Comparison of ENCODE assay signal across 8 mouse cellular contexts in genomic region chr2:77703080-77703479, GRCm38 (mm10).
DNase-seq lines count a peak whose midpoint lies in the region; ATAC-seq lines count a peak whose summit lies in the region.

No protein-coding gene starts in this region.

- H3K36me3 ChIP-seq in liver, embryonic 11.5 days (ENCODE audit: control insufficient read depth, insufficient read depth, low read length) = no peaks in the 10 kb centered on the region
- no peaks in the 10 kb centered on the region for H3K36me3 ChIP-seq in hindbrain, embryonic 16.5 days (ENCODE audit: control insufficient read depth, insufficient read depth, low read length)
- H3K36me3 ChIP-seq in liver, embryonic 12.5 days = no peaks in the 10 kb centered on the region
- H3K36me3 ChIP-seq in stomach, embryonic 15.5 days = no peaks in the 10 kb centered on the region

- H3K4me2 ChIP-seq in liver, embryonic 11.5 days = peak overlapping the region; percentile 24; the same call in 1 of the 2 replicates
- peak overlapping the region; percentile 67 for H3K4me2 ChIP-seq in hindbrain, embryonic 16.5 days (ENCODE audit: low read length)
- H3K4me2 ChIP-seq in liver, embryonic 12.5 days = 0 out of 2 replicates have a peak overlapping the region, but pooled peaks have one; percentile 8
- peak overlapping the region; percentile 52 for H3K4me2 ChIP-seq in stomach, embryonic 15.5 days

- ATAC-seq in liver, embryonic 11.5 days (replicated peaks; ENCODE audit: low FRiP score) = no peak
- peak; percentile 69 for ATAC-seq in hindbrain, embryonic 16.5 days
- no peak for ATAC-seq in liver, embryonic 12.5 days
- no peak for ATAC-seq in stomach, embryonic 15.5 days (ENCODE audit: insufficient read depth, low FRiP score, low read depth)

- DNase-seq in adrenal gland, adult 2 months = peak; percentile 36
- no peak for DNase-seq in adrenal gland, adult 18-20 months (ENCODE audit: low spot score in 2 of 2)
- no peak for DNase-seq in liver, embryonic 11.5 days (ENCODE audit: low spot score)
- no peak for DNase-seq in liver
- DNase-seq in thymus, adult 18-20 months = no peak

- no peak overlapping the region for H3K9ac ChIP-seq in liver, embryonic 11.5 days (ENCODE audit: low read depth, low read length)
- peak overlapping the region; percentile 58 for H3K9ac ChIP-seq in hindbrain, embryonic 16.5 days (ENCODE audit: low read depth, low read length)
- no peak overlapping the region for H3K9ac ChIP-seq in liver, embryonic 12.5 days
- no peak overlapping the region for H3K9ac ChIP-seq in stomach, embryonic 15.5 days

- no peaks in the 10 kb centered on the region for H3K27me3 ChIP-seq in liver, embryonic 11.5 days (replicated peaks; ENCODE audit: control insufficient read depth, insufficient read depth, low read length)
- no peaks in the 10 kb centered on the region for H3K27me3 ChIP-seq in hindbrain, embryonic 16.5 days (replicated peaks; ENCODE audit: control insufficient read depth, insufficient read depth, low read length)
- H3K27me3 ChIP-seq in liver, embryonic 12.5 days (replicated peaks) = no peaks in the 10 kb centered on the region
- H3K27me3 ChIP-seq in stomach, embryonic 15.5 days (replicated peaks) = no peaks in the 10 kb centered on the region

- H3K4me3 ChIP-seq in liver, embryonic 11.5 days (ENCODE audit: low read depth, low read length) = no peak overlapping the region
- peak overlapping the region; percentile 45 for H3K4me3 ChIP-seq in hindbrain, embryonic 16.5 days (ENCODE audit: low read length)
- no peak overlapping the region for H3K4me3 ChIP-seq in liver, embryonic 12.5 days
- H3K4me3 ChIP-seq in stomach, embryonic 15.5 days (replicated peaks) = peak overlapping the region; percentile 28

- 67% methylated on average over 19 of the region's 19 CpGs for WGBS in liver, embryonic 11.5 days
- 23% methylated on average over 19 of the region's 19 CpGs for WGBS in hindbrain, embryonic 16.5 days
- 72% methylated on average over 19 of the region's 19 CpGs for WGBS in liver, embryonic 12.5 days (ENCODE audit: insufficient replicate concordance)
- WGBS in stomach, embryonic 15.5 days = 32% methylated on average over 19 of the region's 19 CpGs

- H3K4me1 ChIP-seq in liver, embryonic 11.5 days (replicated peaks; ENCODE audit: control insufficient read depth, insufficient read depth, low read length) = no peaks in the 10 kb centered on the region
- peaks cover 5% of the 10 kb centered on the region; the same call in 1 of the 2 replicates for H3K4me1 ChIP-seq in hindbrain, embryonic 16.5 days (ENCODE audit: control insufficient read depth, insufficient read depth, low read depth, low read length)
- no peaks in the 10 kb centered on the region for H3K4me1 ChIP-seq in liver, embryonic 12.5 days
- no peaks in the 10 kb centered on the region for H3K4me1 ChIP-seq in stomach, embryonic 15.5 days

- no peaks in the 10 kb centered on the region for H3K9me3 ChIP-seq in liver, embryonic 11.5 days (ENCODE audit: control insufficient read depth, low read length)
- H3K9me3 ChIP-seq in hindbrain, embryonic 16.5 days (ENCODE audit: control insufficient read depth, low read length) = no peaks in the 10 kb centered on the region
- H3K9me3 ChIP-seq in liver, embryonic 12.5 days (replicated peaks) = no peaks in the 10 kb centered on the region
- no peaks in the 10 kb centered on the region for H3K9me3 ChIP-seq in stomach, embryonic 15.5 days

- H3K27ac ChIP-seq in liver, embryonic 11.5 days (ENCODE audit: low read depth, low read length) = no peak overlapping the region
- H3K27ac ChIP-seq in hindbrain, embryonic 16.5 days (ENCODE audit: low read depth, low read length) = peak overlapping the region; percentile 80
- no peak overlapping the region for H3K27ac ChIP-seq in liver, embryonic 12.5 days
- H3K27ac ChIP-seq in stomach, embryonic 15.5 days = no peak overlapping the region

Comparison
In these comparisons a context has a peak if more than half of its experiments do, and no peak if none do; other contexts are left out.
1. H3K4me2 ChIP-seq: peak in every context shown above with its lines; median percentile 67 in hindbrain, embryonic 16.5 days; 52 in stomach, embryonic 15.5 days; 24 in liver, embryonic 11.5 days; 8 in liver, embryonic 12.5 days.
2. H3K4me3 ChIP-seq: peak in hindbrain, embryonic 16.5 days (single experiment) and stomach, embryonic 15.5 days (single experiment); none in liver, embryonic 11.5 days (single experiment) and liver, embryonic 12.5 days (single experiment).